Mouse (Mus musculus) kidney, embryonic 16.5 days (tissue): ENCODE data around the gene Calcrl. TPM values are rescaled to one million over a fixed set of nuclear protein-coding genes. Genes with fewer than 3 reads are reported as not detected.
A peak's percentile ranks its signal among the peaks of the same experiment; 100 is the strongest.

Source experiments
- ATAC-seq: fragments of 200-750 bp; cut with Nextera tagmentation; 2 replicates; pipeline ENCODE4 v1.8.0; 2017; ENCODE audit warnings: moderate TSS enrichment; ENCODE audit not compliant: low FRiP score, low TSS enrichment
- H3K27ac ChIP-seq: fragments of 300-500 bp; sonication (generic); 2 replicates; pipeline ENCODE4 v1.5.1; 2014; ENCODE audit warnings: low read length
- H3K27me3 ChIP-seq: fragments of 300-500 bp; sonication (generic); 2 replicates; pipeline ENCODE4 v1.6.1; 2014; ENCODE audit warnings: low read length, control low read depth, mixed read lengths; ENCODE audit not compliant: insufficient read depth
- H3K36me3 ChIP-seq: fragments of 300-500 bp; sonication (generic); 2 replicates; pipeline ENCODE4 v1.6.1; 2014; ENCODE audit warnings: low read length, control low read depth, mixed read lengths; ENCODE audit not compliant: insufficient read depth
- H3K4me1 ChIP-seq: fragments of 300-500 bp; sonication (generic); 2 replicates; pipeline ENCODE4 v1.6.1; 2014; ENCODE audit warnings: low read length, control low read depth, mixed read lengths; ENCODE audit not compliant: insufficient read depth
- H3K4me2 ChIP-seq: fragments of 300-500 bp; sonication (generic); replicated peaks from 2 replicates; pipeline ENCODE4 v1.6.1; 2014; ENCODE audit warnings: low read depth, low read length
- H3K4me3 ChIP-seq: fragments of 300-500 bp; sonication (generic); 2 replicates; pipeline ENCODE4 v1.5.1; 2014; ENCODE audit warnings: mild to moderate bottlenecking, low read length
- H3K9ac ChIP-seq: fragments of 300-500 bp; sonication (generic); replicated peaks from 2 replicates; pipeline ENCODE4 v1.6.1; 2014; ENCODE audit warnings: low read length
- H3K9me3 ChIP-seq: fragments of 300-500 bp; sonication (generic); 2 replicates; pipeline ENCODE4 v1.6.1; 2016; ENCODE audit warnings: low read length, control low read depth
- WGBS: fragments of 180-500 bp; shearing (Covaris S2); extraction: QIAGEN DNeasy Blood & Tissue Kit; methylation state at CpG from one replicate; pipeline ENCODE4 v1.1.7; 2014; 5-methylcytosine and 5-hydroxymethylcytosine counted together
- polyA plus RNA-seq: library from polyadenylated mRNA; unstranded; fragments of >200 nt; fragmentation: Nextera tagmentation; extraction: Ambion mirVana; gene quantifications from 2 replicates; pipeline ENCODE4 v1.2.1, GENCODE M21; 2015

Gene Calcrl
- polyA plus RNA-seq, 1 experiment from 2014 or later = 64.7 TPM

DNA sequence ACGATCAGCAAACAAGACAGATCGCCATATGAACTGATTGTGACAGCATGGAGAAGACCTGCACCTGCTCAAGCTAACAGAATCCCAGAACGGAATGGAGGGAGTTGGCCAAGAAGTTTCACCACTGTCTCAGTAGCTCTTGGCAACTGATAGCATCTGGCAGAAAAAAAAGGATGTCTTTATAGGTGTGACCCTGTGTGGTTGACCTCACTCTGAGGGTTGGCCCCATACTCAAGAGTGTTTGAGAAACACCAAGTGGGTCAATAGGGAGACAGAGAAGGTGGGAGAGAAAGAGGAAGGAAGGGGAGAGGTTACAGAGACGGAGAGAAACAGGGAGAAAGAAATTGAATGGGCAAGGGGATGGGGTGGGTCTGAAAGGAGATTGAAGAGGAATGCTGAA, 41.4 kb downstream of the Calcrl start:
- ATAC-seq = no peak
- H3K9me3 ChIP-seq = no peaks in the 10 kb centered on the region
- no peak overlapping the region for H3K4me3 ChIP-seq
- no peak overlapping the region for H3K4me2 ChIP-seq
- 75% methylated on average over 4 of the region's 4 CpGs for WGBS
- H3K4me1 ChIP-seq = peaks cover 18% of the 10 kb centered on the region
- no peak overlapping the region for H3K9ac ChIP-seq
- no peak overlapping the region for H3K27ac ChIP-seq
- H3K27me3 ChIP-seq = no peaks in the 10 kb centered on the region
- H3K36me3 ChIP-seq = no peaks in the 10 kb centered on the region

GRCm38 (mm10) chr2:84382556-84382955, 42.7 kb downstream of the Calcrl start:
- Histone ChIP-seq H3K9ac (no peak overlapping the region), H3K4me3 (no peak overlapping the region), H3K4me2 (no peak overlapping the region), H3K9me3 (no peaks in the 10 kb centered on the region), H3K27me3 (no peaks in the 10 kb centered on the region), H3K27ac (no peak overlapping the region), H3K4me1 (peaks cover 15% of the 10 kb centered on the region; the same call in 1 of the 2 replicates), H3K36me3 (no peaks in the 10 kb centered on the region)
- ATAC-seq = no peak

DNA sequence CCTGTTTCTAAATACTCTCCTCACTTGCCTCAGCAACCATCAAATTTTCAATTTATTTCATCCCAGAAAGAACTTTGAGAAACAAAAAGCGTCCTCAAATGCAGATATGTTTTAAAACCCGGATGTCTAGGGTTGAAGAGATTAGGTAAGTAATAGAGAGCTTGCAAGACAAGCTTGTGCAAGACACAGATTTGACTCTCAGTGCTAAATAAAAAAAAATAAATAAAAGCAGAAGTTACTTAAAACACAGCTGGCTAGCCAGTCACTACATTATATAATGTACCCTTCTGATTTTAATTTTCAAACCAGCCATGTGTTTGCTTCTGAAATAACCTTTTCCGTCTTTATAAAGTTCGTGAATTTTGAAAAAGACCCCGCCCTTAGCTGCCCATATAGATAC, 43.2 kb downstream of the Calcrl start:
- Histone ChIP-seq H3K4me1 (peaks cover 10% of the 10 kb centered on the region; the same call in 1 of the 2 replicates), H3K9me3 (no peaks in the 10 kb centered on the region), H3K27ac (no peak overlapping the region), H3K27me3 (no peaks in the 10 kb centered on the region), H3K4me2 (no peak overlapping the region), H3K36me3 (no peaks in the 10 kb centered on the region), H3K4me3 (no peak overlapping the region), H3K9ac (no peak overlapping the region)
- 92% methylated on average over 5 of the region's 5 CpGs for WGBS
- ATAC-seq = no peak

DNA sequence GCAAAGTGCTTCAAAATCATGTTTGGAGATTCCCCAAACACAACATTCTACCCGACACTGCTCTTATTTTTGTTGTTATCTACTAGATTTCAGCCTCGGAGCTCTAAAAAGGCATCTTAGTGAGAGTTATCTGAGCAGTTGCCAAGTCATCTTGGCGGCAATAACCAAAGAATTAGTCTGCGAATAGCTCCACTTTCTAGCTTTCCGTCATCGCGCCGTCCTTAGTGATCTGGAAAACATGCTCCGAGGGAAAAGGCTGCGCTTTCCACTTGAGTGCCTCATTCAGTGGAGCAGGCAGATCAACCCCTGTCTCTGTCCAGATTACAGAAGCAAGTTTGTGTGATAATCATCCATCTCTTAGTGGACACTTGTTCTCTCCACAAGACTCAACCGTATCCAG, 44.4 kb downstream of the Calcrl start:
- Histone ChIP-seq H3K4me2 (no peak overlapping the region; the same call in 1 of the 2 replicates), H3K9me3 (no peaks in the 10 kb centered on the region), H3K4me1 (peaks cover 3% of the 10 kb centered on the region; the same call in 1 of the 2 replicates), H3K36me3 (no peaks in the 10 kb centered on the region), H3K4me3 (no peak overlapping the region), H3K27ac (peak overlapping the region; percentile 2; the same call in 1 of the 2 replicates), H3K27me3 (no peaks in the 10 kb centered on the region), H3K9ac (no peak overlapping the region)
- WGBS = 39% methylated on average over 11 of the region's 11 CpGs
- ATAC-seq = 0 out of 2 replicates have a peak, but pooled peaks have one; percentile 19

- no peak overlapping the region for H3K4me3 ChIP-seq
- H3K4me1 ChIP-seq = peaks cover 3% of the 10 kb centered on the region; the same call in 1 of the 2 replicates
- H3K4me2 ChIP-seq = no peak overlapping the region
- WGBS = 38% methylated on average over 5 of the region's 5 CpGs
- H3K27ac ChIP-seq = no peak overlapping the region
- H3K36me3 ChIP-seq = no peaks in the 10 kb centered on the region
- no peak for ATAC-seq
- H3K9ac ChIP-seq = no peak overlapping the region
- H3K9me3 ChIP-seq = no peaks in the 10 kb centered on the region
- no peaks in the 10 kb centered on the region for H3K27me3 ChIP-seq
These were observed 46.5 kb downstream of the Calcrl start for GRCm38 (mm10) chr2:84378678-84379077.

GRCm38 (mm10) chr2:84369256-84369655, 56.0 kb downstream of the Calcrl start:
- Histone ChIP-seq H3K4me3 (no peak overlapping the region), H3K9me3 (no peaks in the 10 kb centered on the region), H3K36me3 (peaks cover 7% of the 10 kb centered on the region; the same call in 1 of the 2 replicates), H3K4me1 (no peaks in the 10 kb centered on the region; the same call in 1 of the 2 replicates), H3K9ac (no peak overlapping the region), H3K4me2 (no peak overlapping the region), H3K27me3 (no peaks in the 10 kb centered on the region), H3K27ac (no peak overlapping the region)
- WGBS = 55% methylated on average over 5 of the region's 5 CpGs
- ATAC-seq = no peak

DNA sequence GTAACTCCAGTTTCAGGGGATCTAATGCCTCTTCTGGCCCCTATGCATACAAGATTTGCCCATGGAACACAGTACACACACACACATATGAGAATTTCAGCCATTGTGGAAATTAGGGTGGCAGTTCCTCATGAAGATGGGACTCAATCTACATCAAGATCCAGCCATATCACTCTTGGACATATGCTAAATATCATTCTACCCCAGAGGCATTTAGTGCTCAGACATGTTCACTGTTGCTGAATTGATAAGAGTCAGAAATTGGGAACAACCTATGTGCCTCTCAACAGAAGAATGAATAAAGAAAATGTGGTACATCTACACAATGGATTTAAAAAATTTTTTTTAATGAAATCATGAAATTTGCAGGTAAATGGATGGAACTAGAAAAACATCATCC, 58.5 kb downstream of the Calcrl start:
- Histone ChIP-seq H3K9ac (no peak overlapping the region), H3K27me3 (no peaks in the 10 kb centered on the region), H3K4me3 (no peak overlapping the region), H3K36me3 (0 out of 2 replicates have a peak, but pooled peaks cover 4% of the 10 kb centered on the region), H3K9me3 (no peaks in the 10 kb centered on the region), H3K4me1 (peaks cover 8% of the 10 kb centered on the region), H3K27ac (no peak overlapping the region), H3K4me2 (no peak overlapping the region)
- ATAC-seq = no peak

GRCm38 (mm10) chr2:84365266-84365665, 59.9 kb downstream of the Calcrl start:
- 69% methylated on average over 3 of the region's 3 CpGs for WGBS
- ATAC-seq = no peak
- peaks cover 8% of the 10 kb centered on the region for H3K4me1 ChIP-seq

DNA sequence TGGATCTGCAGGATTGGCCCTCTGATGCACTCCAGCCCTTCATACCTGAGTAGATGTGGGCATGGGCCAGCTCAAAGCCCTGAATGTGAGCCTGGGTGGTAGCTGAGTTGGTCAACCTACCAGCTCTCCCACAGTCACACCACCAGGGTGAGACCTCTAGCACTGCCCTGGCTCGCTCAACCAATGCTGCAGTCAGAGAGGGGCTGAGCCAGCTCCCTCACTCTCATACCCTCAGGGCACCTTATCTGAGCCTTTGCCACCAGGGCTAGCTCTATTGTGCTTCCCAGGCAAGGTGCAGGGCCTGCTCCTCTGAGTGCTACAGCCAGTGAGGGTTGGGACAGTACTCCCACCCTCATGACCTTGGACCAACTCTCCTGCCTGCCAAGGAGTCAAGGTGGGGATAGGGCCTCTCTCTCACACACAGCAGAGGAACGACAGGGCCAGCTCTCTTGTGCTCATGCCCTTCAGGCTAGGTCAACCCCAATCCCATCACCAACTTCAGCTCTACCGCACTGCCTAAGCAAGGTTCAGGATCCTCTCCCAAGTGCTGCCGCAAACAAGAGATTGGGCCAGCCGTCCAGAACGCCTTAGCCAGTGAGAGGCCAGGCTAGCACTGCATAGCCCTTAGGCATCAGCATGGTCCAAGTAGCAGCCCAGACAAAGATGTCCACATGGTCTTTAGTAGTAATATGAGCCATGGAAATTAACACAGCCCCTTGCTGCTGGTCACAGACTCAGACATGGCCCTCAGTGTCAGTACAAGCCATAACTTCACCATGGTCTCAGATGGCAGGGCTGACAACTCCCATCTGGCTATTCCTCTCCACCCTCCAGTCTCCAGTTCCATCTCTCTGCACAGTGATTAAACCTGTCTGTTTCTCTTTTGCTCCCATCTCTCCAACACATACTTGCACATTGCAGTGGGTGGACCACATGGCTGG, 62.2 kb downstream of the Calcrl start:
- ATAC-seq = peak; percentile 92
- 67% methylated on average over 6 of the region's 6 CpGs for WGBS
- no peaks in the 10 kb centered on the region for H3K27me3 ChIP-seq
- H3K27ac ChIP-seq = peak overlapping the region; percentile 80
- H3K9ac ChIP-seq = no peak overlapping the region
- H3K4me1 ChIP-seq = peaks cover 11% of the 10 kb centered on the region
- H3K4me2 ChIP-seq = no peak overlapping the region
- H3K4me3 ChIP-seq = no peak overlapping the region
- H3K9me3 ChIP-seq = no peaks in the 10 kb centered on the region
- 0 out of 2 replicates have a peak, but pooled peaks cover 8% of the 10 kb centered on the region for H3K36me3 ChIP-seq

More at GRCm38 (mm10) chr2:84365266-84365665, 59.9 kb downstream of the Calcrl start:
- no peaks in the 10 kb centered on the region for H3K27me3 ChIP-seq
- H3K36me3 ChIP-seq = 0 out of 2 replicates have a peak, but pooled peaks cover 8% of the 10 kb centered on the region
- no peak overlapping the region for H3K27ac ChIP-seq
- no peak overlapping the region for H3K4me3 ChIP-seq
- H3K4me2 ChIP-seq = no peak overlapping the region
- H3K9me3 ChIP-seq = no peaks in the 10 kb centered on the region
- no peak overlapping the region for H3K9ac ChIP-seq
